Mouse (Mus musculus) fibroblast of lung, adult 2 months (primary cell): ENCODE results near the gene Asb4.
"Not testable (repeated sequence)": the region's sequence is repeated elsewhere in the genome, so short reads cannot be mapped to it uniquely, and the experiment has no call there.

Source experiments
- DNase-seq: peaks from one replicate; pipeline ENCODE4 v3.0.0-alpha.2; 2011; ENCODE audit warnings: low read depth

Gene Asb4

GRCm38 (mm10) chr6:5383336-5384177, at the start of gene Asb4:
Gene Asb4 (plus strand): TSS chr6:5383386.
- no peak for DNase-seq

DNA sequence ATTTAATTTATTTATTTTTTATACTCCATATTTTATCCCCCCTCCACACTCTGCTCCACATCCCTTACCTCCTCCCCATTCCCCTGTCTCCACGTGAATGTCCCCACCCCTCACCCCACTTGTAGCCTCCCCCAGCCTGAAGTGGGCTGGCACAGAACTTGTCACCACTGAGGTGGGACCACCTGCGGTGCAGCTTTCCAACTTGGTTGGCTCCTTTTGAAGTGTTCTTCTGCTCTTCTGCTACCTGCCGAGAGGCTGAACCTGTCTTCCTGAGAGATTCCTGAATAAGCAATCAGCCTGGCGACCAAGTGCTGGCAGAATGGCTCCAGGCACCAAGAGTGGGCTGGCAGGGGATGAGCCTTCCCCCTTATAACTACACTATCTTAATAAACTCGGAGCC, 49.2 kb upstream of the Asb4 start:
- DNase-seq: no peak

DNA sequence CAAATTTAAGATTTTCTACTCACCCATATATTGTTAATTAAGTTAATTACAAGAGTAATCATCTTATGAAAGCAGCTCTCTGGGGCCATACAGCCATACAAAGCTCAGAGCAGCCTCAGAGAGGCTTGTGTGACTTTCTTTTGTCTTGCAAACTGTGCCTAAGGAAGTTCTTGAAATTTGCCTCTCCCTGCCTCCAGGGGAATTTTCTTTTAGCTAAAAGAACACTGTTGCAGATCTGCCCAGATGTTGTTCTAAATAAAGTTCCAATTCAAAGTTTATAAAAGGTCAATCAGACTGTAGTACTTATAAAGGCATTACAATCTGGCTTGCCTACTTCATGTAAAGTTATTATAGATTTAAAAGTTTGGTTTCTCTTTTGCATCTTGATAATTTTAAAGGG, 47.2 kb upstream of the Asb4 start:
- DNase-seq: not testable (repeated sequence)

DNA sequence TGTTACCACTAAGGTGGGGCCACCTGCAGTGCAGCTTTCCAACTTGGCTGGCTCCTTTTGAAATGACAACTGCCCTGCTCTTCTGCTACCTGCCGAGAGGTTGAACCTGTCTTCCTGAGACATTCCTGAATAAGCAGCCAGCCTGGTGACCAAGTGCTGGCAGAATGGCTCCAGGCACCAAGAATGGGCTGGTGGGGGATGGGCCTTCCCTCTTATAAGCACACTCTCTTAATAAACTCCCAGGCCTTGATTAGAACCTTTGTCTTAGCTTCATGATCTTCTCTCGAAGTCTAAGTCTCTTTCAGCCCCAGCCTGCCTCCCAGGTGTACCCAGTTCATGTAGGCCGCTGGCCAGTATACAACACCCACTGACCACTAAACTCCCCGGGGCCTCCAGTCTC, 44.4 kb upstream of the Asb4 start:
- DNase-seq: not testable (repeated sequence)

GRCm38 (mm10) chr6:5339283-5339682, 43.9 kb upstream of the Asb4 start:
- not testable (repeated sequence) for DNase-seq

DNA sequence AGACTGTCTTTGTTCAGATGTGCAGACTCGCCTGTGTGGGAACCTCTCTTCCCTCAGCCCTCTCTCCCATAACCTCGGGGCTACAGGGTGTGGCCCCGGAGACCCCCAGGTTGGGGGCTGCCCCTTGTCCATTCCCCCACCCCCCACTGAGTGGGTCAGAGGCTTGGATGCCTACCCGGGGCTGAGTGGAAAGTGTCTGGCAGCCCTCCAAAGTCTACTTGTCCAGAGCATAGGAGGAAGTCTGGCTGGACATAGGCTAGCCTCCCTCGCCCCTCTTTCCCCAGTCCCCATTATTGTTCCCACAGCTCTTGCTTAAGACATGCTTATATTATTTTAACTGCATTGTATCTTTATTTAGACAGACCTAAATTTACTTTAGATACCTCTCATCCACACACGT, 38.9 kb upstream of the Asb4 start:
- no peak for DNase-seq

DNA sequence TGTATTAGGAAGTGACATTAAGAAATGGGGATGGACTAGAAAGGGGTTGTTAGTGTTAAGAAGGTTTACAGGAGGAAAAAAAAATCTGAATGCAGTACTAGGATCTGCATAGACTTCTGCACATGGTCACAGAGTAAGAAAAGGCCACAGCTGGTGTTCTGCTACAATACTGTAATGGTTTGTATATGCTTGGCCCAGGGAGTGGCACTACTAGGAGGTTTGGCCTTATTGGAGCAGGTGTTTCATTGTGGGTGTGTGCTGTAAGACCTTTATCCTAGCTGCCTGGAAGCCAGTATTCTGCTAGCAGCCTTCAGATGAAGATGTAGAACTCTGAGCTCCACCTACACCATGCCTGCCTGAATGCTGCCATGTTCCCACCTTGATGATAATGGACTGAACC, 25.3 kb upstream of the Asb4 start:
- DNase-seq: no peak

GRCm38 (mm10) chr6:5360402-5360801, 22.8 kb upstream of the Asb4 start:
- DNase-seq: no peak

- no peak for DNase-seq
These were observed 21.2 kb upstream of the Asb4 start for GRCm38 (mm10) chr6:5361987-5362386.

GRCm38 (mm10) chr6:5365845-5366244, 17.3 kb upstream of the Asb4 start:
- no peak for DNase-seq

- no peak for DNase-seq
These were observed 6.3 kb upstream of the Asb4 start for GRCm38 (mm10) chr6:5376884-5377283.

- DNase-seq: no peak
These were observed 4.1 kb upstream of the Asb4 start for GRCm38 (mm10) chr6:5379048-5379447.

DNA sequence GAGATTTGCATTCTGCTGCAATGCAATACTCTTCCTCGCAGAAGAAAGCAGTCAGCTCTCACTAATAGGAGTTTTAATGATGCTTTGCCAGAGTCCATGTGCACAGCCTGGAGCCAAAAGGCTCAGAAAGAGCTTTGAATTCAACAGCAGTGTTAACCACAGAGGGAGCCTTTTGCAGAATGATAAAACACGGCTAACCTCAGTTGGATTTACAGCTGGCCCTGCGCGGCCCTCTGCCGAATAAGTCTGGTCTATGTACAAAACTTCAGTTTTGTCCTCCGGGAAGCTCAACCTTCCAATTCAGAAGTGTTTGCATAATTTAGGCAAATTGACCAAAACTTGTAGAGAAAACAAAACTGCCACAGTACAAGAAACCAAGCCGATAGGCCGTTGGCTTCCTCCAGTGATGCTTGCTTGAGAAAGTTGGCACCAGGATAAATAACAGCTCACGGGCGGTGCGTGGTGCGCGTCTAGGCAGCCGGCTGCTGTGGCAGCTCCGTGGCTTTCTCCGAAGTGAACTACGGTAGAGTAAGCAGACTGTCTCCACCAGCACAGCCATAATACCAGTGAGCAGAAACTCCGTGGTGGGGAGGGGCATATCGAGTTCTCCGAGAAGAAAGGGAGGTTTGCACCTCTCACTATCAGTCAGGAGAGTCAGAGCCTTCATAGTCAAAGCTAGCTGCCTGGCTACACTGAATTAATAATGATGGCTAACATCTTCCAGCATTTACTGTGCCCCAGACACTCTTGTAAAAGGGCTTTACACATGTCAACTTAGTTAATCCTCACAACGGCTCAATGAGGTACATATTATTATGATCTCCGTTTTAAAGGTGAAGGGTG, 3.2 kb upstream of the Asb4 start:
- DNase-seq: no peak

GRCm38 (mm10) chr6:5380624-5381252, 2.4 kb upstream of the Asb4 start:
- no peak for DNase-seq

GRCm38 (mm10) chr6:5381918-5382582, 1.1 kb upstream of the Asb4 start:
- DNase-seq: no peak

DNA sequence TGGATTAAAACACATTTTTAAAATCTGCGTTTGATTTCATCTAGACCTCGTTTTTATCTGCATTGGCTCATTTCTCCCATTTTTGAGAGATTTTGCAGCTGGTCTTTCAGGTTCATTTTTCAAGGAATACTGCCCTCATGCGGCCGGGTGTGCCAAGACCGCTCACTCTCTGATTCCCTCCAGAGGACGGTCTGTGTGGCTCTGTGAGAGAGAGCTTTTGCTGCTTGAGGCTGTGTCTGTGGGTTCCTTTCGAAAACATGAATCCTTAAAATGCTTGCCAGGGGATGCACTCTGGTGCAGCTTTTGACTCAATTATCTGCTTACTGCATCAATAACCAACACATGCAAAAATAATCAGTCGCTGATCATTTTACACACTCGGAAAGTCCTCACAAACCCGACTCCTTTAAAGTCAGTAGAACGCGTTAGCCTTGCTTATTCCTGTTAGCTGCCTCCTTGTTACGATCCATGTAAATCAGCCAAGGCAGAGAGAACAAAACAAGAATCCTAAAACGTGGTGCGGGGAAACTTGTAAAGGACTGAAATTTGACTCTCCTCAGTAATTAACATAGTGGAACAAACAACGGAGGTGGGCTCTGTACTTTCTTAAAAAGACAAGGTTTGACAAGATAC, 487 bp upstream of the Asb4 start:
- no peak for DNase-seq

- no peak for DNase-seq
These were observed 948 bp downstream of the Asb4 start for GRCm38 (mm10) chr6:5384178-5384490.

DNA sequence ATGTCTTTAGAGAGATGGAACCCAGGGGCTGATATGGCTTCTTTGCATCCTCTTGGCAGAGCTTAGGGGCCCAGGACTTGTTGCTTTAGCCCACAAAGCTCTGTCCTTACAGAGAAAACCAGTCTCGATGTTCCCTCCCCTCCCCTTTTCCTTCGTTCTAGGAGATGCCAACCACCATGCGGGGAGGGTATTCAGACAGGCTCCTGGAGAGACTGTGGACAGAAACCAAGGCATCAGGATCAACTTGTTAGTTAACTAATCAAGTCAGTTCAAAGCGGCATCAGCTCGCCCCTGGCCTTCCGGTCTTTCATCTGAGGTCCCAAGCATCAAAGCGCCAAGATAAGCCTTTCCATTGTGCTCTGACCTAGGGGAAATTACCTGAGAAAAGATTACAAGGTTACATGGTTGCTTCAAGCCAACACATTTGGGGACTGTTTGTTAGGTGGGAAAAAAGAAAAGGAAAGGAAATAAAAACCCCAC, 2.0 kb downstream of the Asb4 start:
- DNase-seq: no peak

- no peak for DNase-seq
These were observed 3.3 kb downstream of the Asb4 start for GRCm38 (mm10) chr6:5386486-5386885.

GRCm38 (mm10) chr6:5387396-5387795, 4.2 kb downstream of the Asb4 start:
- DNase-seq: no peak

DNA sequence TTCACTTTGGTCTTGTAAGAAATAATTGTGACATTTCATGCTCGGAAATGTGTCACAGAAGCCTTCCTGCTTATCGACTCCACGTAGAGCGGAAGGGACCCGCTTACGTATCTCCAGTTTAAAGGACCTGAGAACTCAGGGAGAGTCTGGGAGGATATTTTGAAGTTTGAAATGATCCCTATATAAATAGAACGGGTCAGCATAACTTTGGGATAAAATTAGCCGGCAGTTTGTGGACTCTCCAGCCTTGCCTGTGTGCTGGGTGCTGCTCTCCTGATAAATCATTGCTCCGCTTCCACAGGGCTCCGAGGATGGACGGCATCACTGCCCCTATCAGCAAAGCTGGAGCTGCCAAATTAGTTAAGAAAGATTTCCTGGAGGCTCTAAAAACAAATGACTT, 7.1 kb downstream of the Asb4 start:
- DNase-seq: no peak

GRCm38 (mm10) chr6:5390952-5391351, 7.8 kb downstream of the Asb4 start:
- DNase-seq: no peak
